Comparison of ENCODE assay signal across 10 mouse cellular contexts in genomic region chr7:80325292-80325868, GRCm38 (mm10). TPM values are rescaled to one million over a fixed set of nuclear protein-coding genes. Genes with fewer than 3 reads are reported as not detected.
DNase-seq lines count a peak whose midpoint lies in the region; ATAC-seq lines count a peak whose summit lies in the region.
"Had no signal": no experiment of that assay in that cellular context is flagged by ENCODE, and none has a peak within 500 bp of the region (broad histone marks: within the 10 kb centered on the region; RNA-seq: fewer than 3 reads in every experiment).

No protein-coding gene starts in this region.

- no peak for ATAC-seq in forebrain, embryonic 13.5 days
- no peak for ATAC-seq in forebrain, embryonic 16.5 days
- no peak for ATAC-seq in limb, embryonic 12.5 days (ENCODE audit: insufficient number of reproducible peaks, insufficient read depth, low FRiP score, low TSS enrichment, low read depth)
- ATAC-seq in liver, embryonic 13.5 days (ENCODE audit: low read depth), result no peak
- ATAC-seq: CD4-positive, CD25-positive, alpha-beta regulatory T cell, adult 4 months had no signal

- no peak overlapping the region for H3K4me3 ChIP-seq in forebrain, embryonic 13.5 days
- no peak overlapping the region for H3K4me3 ChIP-seq in forebrain, embryonic 16.5 days (replicated peaks; ENCODE audit: low read length)
- H3K4me3 ChIP-seq in limb, embryonic 12.5 days (replicated peaks), result no peak overlapping the region
- H3K4me3 ChIP-seq in limb, embryonic 10.5 days, result no peak overlapping the region
- H3K4me3 ChIP-seq in brown adipose tissue, adult 24 weeks (ENCODE audit: insufficient read depth, low read depth, low read length), result no peak overlapping the region
- H3K4me3 ChIP-seq in liver, embryonic 13.5 days (replicated peaks), result no peak overlapping the region

- peaks cover 24% of the 10 kb centered on the region for H3K4me1 ChIP-seq in forebrain, embryonic 13.5 days
- peaks cover 18% of the 10 kb centered on the region for H3K4me1 ChIP-seq in forebrain, embryonic 16.5 days (replicated peaks; ENCODE audit: control insufficient read depth, insufficient read depth, low read length)
- peaks cover 13% of the 10 kb centered on the region for H3K4me1 ChIP-seq in limb, embryonic 12.5 days (replicated peaks)
- peaks cover 16% of the 10 kb centered on the region for H3K4me1 ChIP-seq in limb, embryonic 10.5 days
- peaks cover 2% of the 10 kb centered on the region; the same call in 1 of the 2 replicates for H3K4me1 ChIP-seq in brown adipose tissue, adult 24 weeks (ENCODE audit: control insufficient read depth, insufficient read depth, insufficient read length, low read length)
- peaks cover 27% of the 10 kb centered on the region for H3K4me1 ChIP-seq in liver, embryonic 13.5 days (replicated peaks)

- no peak overlapping the region for H3K4me2 ChIP-seq in forebrain, embryonic 13.5 days
- no peak overlapping the region for H3K4me2 ChIP-seq in forebrain, embryonic 16.5 days (ENCODE audit: low read length)
- H3K4me2 ChIP-seq in limb, embryonic 12.5 days, result no peak overlapping the region
- H3K4me2 ChIP-seq in liver, embryonic 13.5 days, result peak overlapping the region; percentile 83; the same call in 1 of the 2 replicates

- DNase-seq in limb, embryonic 10.5 days (ENCODE audit: low spot score), result no peak
- no peak for DNase-seq in liver, embryonic 13.5 days
- DNase-seq in adrenal gland, adult 18-20 months (ENCODE audit: low spot score in 2 of 2), result no peak
- DNase-seq in layer of hippocampus, postnatal 14 days (ENCODE audit: low spot score in 2 of 2), result no peak
- DNase-seq: kidney, adult 11 months had no signal

- H3K9me3 ChIP-seq in forebrain, embryonic 13.5 days (replicated peaks), result no peaks in the 10 kb centered on the region
- no peaks in the 10 kb centered on the region for H3K9me3 ChIP-seq in forebrain, embryonic 16.5 days (ENCODE audit: control insufficient read depth, low read length)
- no peaks in the 10 kb centered on the region for H3K9me3 ChIP-seq in limb, embryonic 12.5 days
- H3K9me3 ChIP-seq in limb, embryonic 10.5 days (replicated peaks), result no peaks in the 10 kb centered on the region
- no peaks in the 10 kb centered on the region for H3K9me3 ChIP-seq in liver, embryonic 13.5 days (replicated peaks)

- H3K9ac ChIP-seq in forebrain, embryonic 13.5 days, result no peak overlapping the region
- no peak overlapping the region for H3K9ac ChIP-seq in forebrain, embryonic 16.5 days (replicated peaks; ENCODE audit: low read depth, low read length)
- H3K9ac ChIP-seq in limb, embryonic 12.5 days (replicated peaks), result no peak overlapping the region
- no peak overlapping the region for H3K9ac ChIP-seq in liver, embryonic 13.5 days

- H3K27me3 ChIP-seq in forebrain, embryonic 13.5 days, result no peaks in the 10 kb centered on the region
- no peaks in the 10 kb centered on the region for H3K27me3 ChIP-seq in forebrain, embryonic 16.5 days (replicated peaks; ENCODE audit: control insufficient read depth, insufficient read depth, low read length)
- no peaks in the 10 kb centered on the region for H3K27me3 ChIP-seq in limb, embryonic 12.5 days
- no peaks in the 10 kb centered on the region for H3K27me3 ChIP-seq in limb, embryonic 10.5 days (ENCODE audit: low read depth, poor library complexity, severe bottlenecking)
- H3K27me3 ChIP-seq in liver, embryonic 13.5 days, result no peaks in the 10 kb centered on the region

- 98% methylated on average over 16 of the region's 16 CpGs for WGBS in forebrain, embryonic 13.5 days
- WGBS in forebrain, embryonic 16.5 days, result 94% methylated on average over 16 of the region's 16 CpGs
- 93% methylated on average over 16 of the region's 16 CpGs for WGBS in limb, embryonic 12.5 days
- 95% methylated on average over 16 of the region's 16 CpGs for WGBS in limb, embryonic 10.5 days
- WGBS in liver, embryonic 13.5 days (ENCODE audit: insufficient replicate concordance), result 86% methylated on average over 16 of the region's 16 CpGs

- peak overlapping the region; percentile 19; the same call in 1 of the 2 replicates for H3K27ac ChIP-seq in forebrain, embryonic 13.5 days
- H3K27ac ChIP-seq in forebrain, embryonic 16.5 days (ENCODE audit: low read length), result no peak overlapping the region; the same call in 1 of the 2 replicates
- peak overlapping the region; percentile 45; the same call in 1 of the 2 replicates for H3K27ac ChIP-seq in limb, embryonic 12.5 days
- no peak overlapping the region for H3K27ac ChIP-seq in limb, embryonic 10.5 days
- 0 out of 2 replicates have a peak overlapping the region, but pooled peaks have one; percentile 10 for H3K27ac ChIP-seq in brown adipose tissue, adult 24 weeks (replicated peaks; ENCODE audit: low read depth, low read length)
- peak overlapping the region; percentile 11; the same call in 1 of the 2 replicates for H3K27ac ChIP-seq in liver, embryonic 13.5 days

- peaks cover 63% of the 10 kb centered on the region for H3K36me3 ChIP-seq in forebrain, embryonic 13.5 days (ENCODE audit: poor library complexity, severe bottlenecking)
- peaks cover 38% of the 10 kb centered on the region for H3K36me3 ChIP-seq in forebrain, embryonic 16.5 days (ENCODE audit: control insufficient read depth, insufficient read depth)
- peaks cover 62% of the 10 kb centered on the region for H3K36me3 ChIP-seq in limb, embryonic 12.5 days
- peaks cover 63% of the 10 kb centered on the region for H3K36me3 ChIP-seq in limb, embryonic 10.5 days
- H3K36me3 ChIP-seq in liver, embryonic 13.5 days, result peaks cover 56% of the 10 kb centered on the region

RNA-seq across cellular contexts. Expression of gene Rccd1, which starts 1.1 kb away (rescaled TPM):
- polyA plus RNA-seq in forebrain, embryonic 13.5 days (2015; fragmentation: Nextera tagmentation; extraction: Ambion mirVana), result 16.2 and 18.7 TPM in 2 replicates
- 8.7 and 17.2 TPM in 2 replicates for polyA plus RNA-seq in forebrain, embryonic 16.5 days (2015; fragmentation: Nextera tagmentation; extraction: Ambion mirVana)
- polyA plus RNA-seq in limb, embryonic 12.5 days (2016; fragmentation: Nextera tagmentation; extraction: Ambion mirVana), result 12.6 and 13.9 TPM in 2 replicates
- 11.6 and 12.0 TPM in 2 replicates for polyA plus RNA-seq in limb, embryonic 10.5 days (2016; fragmentation: Nextera tagmentation; extraction: Ambion mirVana)
- 3.7 and 7.2 TPM in 2 replicates for polyA plus RNA-seq in brown adipose tissue, adult 24 weeks (2012; ENCODE audit: insufficient read depth, insufficient read length, missing spikeins)
- 3.3 and 3.4 TPM in 2 replicates for polyA plus RNA-seq in liver, embryonic 13.5 days (2015; fragmentation: Nextera tagmentation; extraction: Ambion mirVana)
- 10 to 100 TPM in 1 of 2 experiments, 1 to 10 TPM in 1; 7.3 to 11.9 TPM for total RNA-seq in adrenal gland, adult 18-20 months (2021)
- 10 to 100 TPM; 14.5 to 15.4 TPM for total RNA-seq in layer of hippocampus, postnatal 14 days (2021)

RNA-seq across cellular contexts. Expression of gene Unc45a, which starts 15.4 kb away (rescaled TPM):
- 40.8 and 46.2 TPM in 2 replicates for polyA plus RNA-seq in forebrain, embryonic 13.5 days (2015; fragmentation: Nextera tagmentation; extraction: Ambion mirVana)
- polyA plus RNA-seq in forebrain, embryonic 16.5 days (2015; fragmentation: Nextera tagmentation; extraction: Ambion mirVana), result 47.7 and 56.3 TPM in 2 replicates
- 56.9 and 61.8 TPM in 2 replicates for polyA plus RNA-seq in limb, embryonic 12.5 days (2016; fragmentation: Nextera tagmentation; extraction: Ambion mirVana)
- polyA plus RNA-seq in limb, embryonic 10.5 days (2016; fragmentation: Nextera tagmentation; extraction: Ambion mirVana), result 51.8 and 53.3 TPM in 2 replicates
- 12.8 and 19.7 TPM in 2 replicates for polyA plus RNA-seq in brown adipose tissue, adult 24 weeks (2012; ENCODE audit: insufficient read depth, insufficient read length, missing spikeins)
- 10.3 and 11.5 TPM in 2 replicates for polyA plus RNA-seq in liver, embryonic 13.5 days (2015; fragmentation: Nextera tagmentation; extraction: Ambion mirVana)
- 10 to 100 TPM; 71.5 to 85.8 TPM for total RNA-seq in adrenal gland, adult 18-20 months (2021)
- 10 to 100 TPM; 40.6 to 47.9 TPM for total RNA-seq in layer of hippocampus, postnatal 14 days (2021)

RNA-seq across cellular contexts. Expression of gene Hddc3, which starts 17.5 kb away (rescaled TPM):
- polyA plus RNA-seq in forebrain, embryonic 13.5 days (2015; fragmentation: Nextera tagmentation; extraction: Ambion mirVana), result 22.3 and 23.9 TPM in 2 replicates
- 22.5 and 23.8 TPM in 2 replicates for polyA plus RNA-seq in forebrain, embryonic 16.5 days (2015; fragmentation: Nextera tagmentation; extraction: Ambion mirVana)
- polyA plus RNA-seq in limb, embryonic 12.5 days (2016; fragmentation: Nextera tagmentation; extraction: Ambion mirVana), result 25.8 and 29.6 TPM in 2 replicates
- polyA plus RNA-seq in limb, embryonic 10.5 days (2016; fragmentation: Nextera tagmentation; extraction: Ambion mirVana), result 21.0 and 25.6 TPM in 2 replicates
- 35.2 and 35.6 TPM in 2 replicates for polyA plus RNA-seq in brown adipose tissue, adult 24 weeks (2012; ENCODE audit: insufficient read depth, insufficient read length, missing spikeins)
- 3.8 and 4.2 TPM in 2 replicates for polyA plus RNA-seq in liver, embryonic 13.5 days (2015; fragmentation: Nextera tagmentation; extraction: Ambion mirVana)
- total RNA-seq in adrenal gland, adult 18-20 months (2021), result 10 to 100 TPM; 38.5 to 45.9 TPM
- 10 to 100 TPM; 45.8 to 46.3 TPM for total RNA-seq in layer of hippocampus, postnatal 14 days (2021)

RNA-seq across cellular contexts. Expression of gene Prc1, which starts 31.1 kb away (rescaled TPM):
- polyA plus RNA-seq in forebrain, embryonic 13.5 days (2015; fragmentation: Nextera tagmentation; extraction: Ambion mirVana), result 166 and 178 TPM in 2 replicates
- 72.9 and 90.4 TPM in 2 replicates for polyA plus RNA-seq in forebrain, embryonic 16.5 days (2015; fragmentation: Nextera tagmentation; extraction: Ambion mirVana)
- 133 and 144 TPM in 2 replicates for polyA plus RNA-seq in limb, embryonic 12.5 days (2016; fragmentation: Nextera tagmentation; extraction: Ambion mirVana)
- polyA plus RNA-seq in limb, embryonic 10.5 days (2016; fragmentation: Nextera tagmentation; extraction: Ambion mirVana), result 160 and 172 TPM in 2 replicates
- 1.3 TPM in 1 of 2 replicates, not detected in the other for polyA plus RNA-seq in brown adipose tissue, adult 24 weeks (2012; ENCODE audit: insufficient read depth, insufficient read length, missing spikeins)
- 114 and 130 TPM in 2 replicates for polyA plus RNA-seq in liver, embryonic 13.5 days (2015; fragmentation: Nextera tagmentation; extraction: Ambion mirVana)
- 1 to 10 TPM; 3.6 to 4.6 TPM for total RNA-seq in adrenal gland, adult 18-20 months (2021)
- total RNA-seq in layer of hippocampus, postnatal 14 days (2021), result 1 to 10 TPM; 2.4 to 4.9 TPM

RNA-seq across cellular contexts. Expression of gene Man2a2, which starts 45.8 kb away (rescaled TPM):
- 15.5 and 16.8 TPM in 2 replicates for polyA plus RNA-seq in forebrain, embryonic 13.5 days (2015; fragmentation: Nextera tagmentation; extraction: Ambion mirVana)
- polyA plus RNA-seq in forebrain, embryonic 16.5 days (2015; fragmentation: Nextera tagmentation; extraction: Ambion mirVana), result 19.9 and 24.0 TPM in 2 replicates
- polyA plus RNA-seq in limb, embryonic 12.5 days (2016; fragmentation: Nextera tagmentation; extraction: Ambion mirVana), result 25.7 and 31.7 TPM in 2 replicates
- 19.7 and 23.1 TPM in 2 replicates for polyA plus RNA-seq in limb, embryonic 10.5 days (2016; fragmentation: Nextera tagmentation; extraction: Ambion mirVana)
- 56.3 and 65.8 TPM in 2 replicates for polyA plus RNA-seq in brown adipose tissue, adult 24 weeks (2012; ENCODE audit: insufficient read depth, insufficient read length, missing spikeins)
- polyA plus RNA-seq in liver, embryonic 13.5 days (2015; fragmentation: Nextera tagmentation; extraction: Ambion mirVana), result 2.2 and 2.6 TPM in 2 replicates
- total RNA-seq in adrenal gland, adult 18-20 months (2021), result 10 to 100 TPM; 76.6 to 88.8 TPM
- total RNA-seq in layer of hippocampus, postnatal 14 days (2021), result 100 to 1,000 TPM; 124 to 139 TPM

Comparison
In these comparisons a context has a peak if more than half of its experiments do, and no peak if none do; other contexts are left out.
1. H3K27ac ChIP-seq: peak in forebrain, embryonic 13.5 days (single experiment), limb, embryonic 12.5 days (single experiment), brown adipose tissue, adult 24 weeks (single experiment) and liver, embryonic 13.5 days (single experiment); none in forebrain, embryonic 16.5 days (single experiment) and limb, embryonic 10.5 days (single experiment).